Mouse (Mus musculus) kidney, postnatal 0 days (tissue): ENCODE measurements at regions not wholly inside any gene's neighbourhood (a gene's known extent, or its start where the extent isn't known, plus 50 kb on each side); places are given as distances from the start of the nearest gene placed in this dataset.

Experiments used
- ATAC-seq: fragments of 200-750 bp; cut with Nextera tagmentation; replicated peaks from 2 replicates; pipeline ENCODE4 v1.8.0; 2017; ENCODE audit warnings: low read depth, moderate number of reproducible peaks, moderate TSS enrichment, moderate library complexity; ENCODE audit not compliant: low FRiP score
- DNase-seq: peaks from one replicate; pipeline ENCODE4 v3.0.0-alpha.2; 2016; ENCODE audit warnings: low spot score
- H3K27ac ChIP-seq: fragments of 300-500 bp; sonication (generic); 2 replicates; pipeline ENCODE4 v1.5.1; 2014; ENCODE audit warnings: mild to moderate bottlenecking
- H3K27me3 ChIP-seq: fragments of 300-500 bp; sonication (generic); 2 replicates; pipeline ENCODE4 v1.6.1; 2014; ENCODE audit warnings: low read length, mixed read lengths; ENCODE audit not compliant: insufficient read depth
- H3K36me3 ChIP-seq: fragments of 300-500 bp; sonication (generic); 2 replicates; pipeline ENCODE4 v1.6.1; 2014; ENCODE audit warnings: low read length, mixed read lengths; ENCODE audit not compliant: insufficient read depth
- H3K4me1 ChIP-seq: fragments of 300-500 bp; sonication (generic); replicated peaks from 2 replicates; pipeline ENCODE4 v1.6.1; 2014; ENCODE audit warnings: antibody characterized with exemption, low read length, mixed read lengths; ENCODE audit not compliant: insufficient read depth
- H3K4me2 ChIP-seq: fragments of 300-500 bp; sonication (generic); 2 replicates; pipeline ENCODE4 v1.6.1; 2014; ENCODE audit warnings: mild to moderate bottlenecking, low read length, moderate library complexity, mixed read lengths
- H3K4me3 ChIP-seq: fragments of 300-500 bp; sonication (generic); replicated peaks from 2 replicates; pipeline ENCODE4 v1.5.1; 2014; ENCODE audit warnings: low read depth, low read length
- H3K9ac ChIP-seq: fragments of 300-500 bp; sonication (generic); 2 replicates; pipeline ENCODE4 v1.6.1; 2014; ENCODE audit warnings: low read depth, low read length
- H3K9me3 ChIP-seq: fragments of 300-500 bp; sonication (generic); replicated peaks from 2 replicates; pipeline ENCODE4 v1.6.1; 2016; ENCODE audit warnings: low read length, inconsistent platforms, mixed read lengths
- CTCF ChIP-seq: IDR thresholded peaks from 2 replicates; pipeline ENCODE4 v1.5.1; 2016; ENCODE audit warnings: antibody characterized with exemption, low read depth, mild to moderate bottlenecking, moderate library complexity
- WGBS: fragments of 180-500 bp; shearing (Covaris S2); extraction: QIAGEN DNeasy Blood & Tissue Kit; methylation state at CpG from one replicate; pipeline ENCODE4 v1.1.7; 2014; 5-methylcytosine and 5-hydroxymethylcytosine counted together

- TF ChIP-seq CTCF: no peak
Measured at GRCm38 (mm10) chr15:93084967-93085617, 189.9 kb downstream of the Gxylt1 start.

DNA sequence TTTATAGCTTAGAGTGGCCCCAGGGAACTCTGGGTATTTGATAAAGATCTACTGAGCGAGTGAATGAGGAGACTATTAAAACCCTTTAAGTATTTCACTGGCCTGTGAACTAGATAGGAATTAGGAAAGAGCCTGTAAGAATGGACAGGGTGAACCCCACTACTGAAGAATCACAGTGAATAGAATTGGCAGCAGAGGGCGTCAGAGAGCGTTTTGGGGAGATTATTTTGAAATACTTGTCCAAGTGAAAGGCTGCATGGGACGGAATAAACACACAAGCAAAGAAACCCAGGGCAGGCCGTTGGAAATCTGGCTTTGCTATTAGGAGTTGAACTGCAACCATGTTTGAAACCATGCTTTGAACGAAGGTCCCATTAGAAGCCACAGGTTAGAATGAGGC is 200.9 kb downstream of the Gxylt1 start:
- no peaks in the 10 kb centered on the region for H3K4me1 ChIP-seq
- peak; percentile 24; the same call in 1 of the 2 replicates for TF ChIP-seq CTCF
- H3K27me3 ChIP-seq: no peaks in the 10 kb centered on the region
- H3K9ac ChIP-seq: no peak overlapping the region
- DNase-seq: no peak
- no peaks in the 10 kb centered on the region for H3K36me3 ChIP-seq
- no peak overlapping the region for H3K4me3 ChIP-seq
- WGBS: 58% methylated on average over 6 of the region's 6 CpGs
- no peak overlapping the region for H3K4me2 ChIP-seq
- no peak for ATAC-seq
- H3K9me3 ChIP-seq: no peaks in the 10 kb centered on the region
- H3K27ac ChIP-seq: no peak overlapping the region

More at GRCm38 (mm10) chr15:93084967-93085617, 189.9 kb downstream of the Gxylt1 start:
- DNase-seq (no peak), ATAC-seq (no peak)
- Histone ChIP-seq H3K36me3 (no peaks in the 10 kb centered on the region), H3K4me1 (no peaks in the 10 kb centered on the region), H3K9ac (no peak overlapping the region), H3K4me3 (no peak overlapping the region), H3K4me2 (no peak overlapping the region), H3K27ac (no peak overlapping the region), H3K27me3 (no peaks in the 10 kb centered on the region), H3K9me3 (no peaks in the 10 kb centered on the region)
- WGBS: 69% methylated on average over 14 of the region's 14 CpGs

DNA sequence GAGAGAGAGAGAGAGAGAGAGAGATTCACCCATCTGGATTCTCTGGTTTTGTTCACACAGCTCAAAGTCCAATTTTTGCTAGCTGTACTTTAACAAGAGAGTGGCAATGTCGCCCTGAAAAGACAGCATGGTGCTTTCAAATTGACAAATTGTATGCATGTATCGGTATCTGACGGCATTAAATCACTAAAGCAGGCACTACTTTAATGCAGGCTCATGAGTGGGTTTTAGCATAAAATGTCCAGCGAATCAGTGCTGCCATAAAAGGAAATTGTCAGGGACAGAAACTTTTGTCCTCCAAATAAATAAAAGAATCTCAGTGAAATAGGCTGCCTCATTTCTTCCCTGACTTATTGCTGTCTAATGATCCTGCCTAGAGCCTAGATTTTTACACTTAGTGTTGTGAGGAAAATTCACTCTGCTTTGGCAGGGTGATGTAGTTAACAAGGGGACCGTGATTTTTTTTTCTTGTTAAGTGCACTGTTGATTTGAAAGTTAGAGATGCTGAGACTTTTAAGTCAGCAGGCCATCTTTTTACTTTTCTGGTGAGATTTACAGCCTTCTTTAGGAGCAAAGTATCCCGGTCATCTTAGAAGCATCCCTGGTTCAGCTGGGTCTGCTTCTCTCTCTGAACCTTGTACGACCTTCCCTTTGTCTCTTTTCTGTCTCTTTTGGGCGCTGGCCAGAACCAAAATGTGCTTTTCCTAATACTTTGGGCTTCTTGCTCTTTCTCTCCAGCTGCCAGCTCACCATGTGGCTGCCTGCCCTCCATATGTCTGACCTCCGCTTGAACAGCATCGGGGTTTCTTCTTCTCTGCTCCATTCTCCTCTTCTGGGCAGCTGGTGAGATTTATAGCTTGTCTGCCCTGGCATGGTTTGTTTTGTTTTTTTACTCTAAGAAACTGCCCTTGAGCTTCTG is 212.5 kb downstream of the Gxylt1 start:
- no peak for TF ChIP-seq CTCF
- Histone ChIP-seq H3K36me3 (no peaks in the 10 kb centered on the region), H3K4me1 (no peaks in the 10 kb centered on the region), H3K4me2 (no peak overlapping the region), H3K27me3 (no peaks in the 10 kb centered on the region), H3K9ac (no peak overlapping the region), H3K27ac (no peak overlapping the region), H3K9me3 (no peaks in the 10 kb centered on the region), H3K4me3 (no peak overlapping the region)
- 25% methylated on average over 10 of the region's 10 CpGs for whole genome bisulfite sequencing
- DNase-seq: peak; percentile 50
- ATAC-seq: no peak

GRCm38 (mm10) chr15:93053471-93053870 is 221.5 kb downstream of the Gxylt1 start:
- no peak for TF ChIP-seq CTCF
- no peaks in the 10 kb centered on the region for H3K4me1 ChIP-seq
- H3K27me3 ChIP-seq: no peaks in the 10 kb centered on the region
- H3K36me3 ChIP-seq: no peaks in the 10 kb centered on the region
- H3K4me2 ChIP-seq: no peak overlapping the region
- 90% methylated on average over 3 of the region's 3 CpGs for WGBS
- ATAC-seq: no peak
- no peak overlapping the region for H3K9ac ChIP-seq
- H3K9me3 ChIP-seq: no peaks in the 10 kb centered on the region
- no peak overlapping the region for H3K4me3 ChIP-seq
- H3K27ac ChIP-seq: no peak overlapping the region
- no peak for DNase-seq

DNA sequence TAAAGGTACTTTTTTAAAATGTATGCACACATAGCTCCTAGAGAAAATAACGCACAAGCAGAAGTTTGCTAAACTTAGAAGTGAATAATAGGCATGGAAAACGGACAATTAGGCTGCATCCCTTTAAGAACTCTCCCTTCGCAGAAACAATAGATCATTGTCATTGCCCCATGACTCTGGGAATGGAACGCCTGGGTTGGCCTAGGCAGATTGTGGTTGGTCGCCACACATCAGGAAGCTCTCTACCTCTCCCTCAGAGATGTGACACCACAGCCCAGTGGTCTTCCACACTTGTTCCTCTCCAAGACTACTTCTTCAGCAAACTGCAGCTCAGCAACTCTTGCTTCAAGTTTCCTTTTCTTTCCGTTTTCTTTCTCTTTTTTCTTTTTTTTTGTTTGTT is 247.8 kb downstream of the Gxylt1 start:
- no peak overlapping the region for H3K4me2 ChIP-seq

DNA sequence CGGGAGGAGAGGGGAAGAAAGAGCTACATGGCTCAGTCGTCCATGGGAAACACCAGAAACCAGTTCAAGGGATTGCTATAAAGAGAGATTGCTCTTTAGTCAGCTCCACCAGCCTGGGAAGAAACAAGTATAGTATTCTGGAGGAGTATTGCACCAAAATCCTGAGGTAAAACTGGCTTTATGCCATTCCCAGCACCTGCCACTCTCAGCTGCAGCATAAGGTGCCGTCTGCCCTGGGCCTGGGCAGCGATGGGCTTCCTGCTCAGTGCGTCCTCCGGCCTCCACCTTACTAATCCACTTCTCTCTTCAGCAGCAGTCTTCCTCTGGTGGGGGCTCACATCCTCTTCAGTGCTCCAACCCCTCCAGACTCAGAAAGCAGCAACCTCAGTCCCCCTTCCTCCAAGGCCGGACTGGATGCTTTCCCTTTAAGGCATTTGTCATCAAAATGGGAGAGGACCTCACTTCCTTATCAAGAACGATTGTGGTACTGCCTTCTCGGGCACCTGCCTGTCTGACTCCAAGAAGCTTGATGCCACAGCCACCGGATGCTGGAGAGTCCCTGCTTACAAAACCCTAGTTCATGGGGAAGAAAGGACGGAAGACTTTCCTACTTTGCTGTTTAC is 248.4 kb downstream of the Gxylt1 start:
- Histone ChIP-seq H3K4me1 (no peaks in the 10 kb centered on the region), H3K9ac (no peak overlapping the region), H3K4me2 (no peak overlapping the region), H3K27ac (no peak overlapping the region), H3K4me3 (no peak overlapping the region), H3K9me3 (no peaks in the 10 kb centered on the region), H3K27me3 (no peaks in the 10 kb centered on the region), H3K36me3 (no peaks in the 10 kb centered on the region)
- no peak for TF ChIP-seq CTCF
- WGBS: 71% methylated on average over 11 of the region's 11 CpGs
- DNase-seq: no peak
- ATAC-seq: no peak

More for the DNA sequence above, 247.8 kb downstream of the Gxylt1 start:
- no peaks in the 10 kb centered on the region for H3K4me1 ChIP-seq
- no peak overlapping the region for H3K9ac ChIP-seq
- H3K27ac ChIP-seq: no peak overlapping the region
- ATAC-seq (no peak), DNase-seq (peak; percentile 2)
- no peaks in the 10 kb centered on the region for H3K36me3 ChIP-seq
- H3K27me3 ChIP-seq: no peaks in the 10 kb centered on the region
- H3K4me3 ChIP-seq: no peak overlapping the region
- 36% methylated on average over 6 of the region's 6 CpGs for WGBS
- TF ChIP-seq CTCF: no peak
- H3K9me3 ChIP-seq: no peaks in the 10 kb centered on the region
